In the genomic region with DNA sequence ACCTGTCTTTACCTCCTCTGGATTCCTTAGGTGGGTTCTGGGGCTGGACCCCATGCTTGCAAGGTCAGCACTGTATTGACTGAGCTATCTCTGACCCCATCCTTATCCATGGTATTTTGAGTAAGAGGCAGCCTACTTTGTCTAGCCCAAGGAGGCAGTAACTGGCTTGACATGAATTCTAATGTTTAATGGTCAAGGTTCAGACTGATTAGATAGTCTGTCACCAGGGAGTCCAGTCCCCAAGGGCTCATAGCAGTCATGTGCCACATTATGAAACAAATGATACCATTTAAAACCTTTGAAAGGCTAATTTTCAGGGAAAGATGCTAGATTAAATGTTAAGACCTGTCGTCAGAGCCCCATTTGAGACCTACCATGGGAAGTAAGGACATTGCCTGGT, we compare ENCODE assay signal across 23 mouse cellular contexts.
"Had no signal": no experiment of that assay in that cellular context is flagged by ENCODE, and none has a peak within 500 bp of the region (broad histone marks: within the 10 kb centered on the region; RNA-seq: fewer than 3 reads in every experiment).

No protein-coding gene starts in this region.

- H3K4me2 ChIP-seq: heart, embryonic 12.5 days; hindbrain, embryonic 13.5 days; hindbrain, embryonic 15.5 days; kidney, embryonic 15.5 days; limb, embryonic 12.5 days; liver, embryonic 11.5 days; liver, embryonic 13.5 days; liver, embryonic 15.5 days had no signal

- H3K36me3 ChIP-seq: heart, embryonic 10.5 days; heart, embryonic 12.5 days; hindbrain, embryonic 13.5 days; hindbrain, embryonic 15.5 days; kidney, embryonic 15.5 days; limb, embryonic 10.5 days; limb, embryonic 12.5 days; liver, embryonic 13.5 days; liver, embryonic 15.5 days had no signal

- H3K4me3 ChIP-seq: heart, embryonic 10.5 days; heart, embryonic 12.5 days; hindbrain, embryonic 13.5 days; hindbrain, embryonic 15.5 days; kidney, embryonic 15.5 days; layer of hippocampus, adult 2 months; left cerebral cortex, adult 2 months; limb, embryonic 10.5 days; limb, embryonic 12.5 days; liver, embryonic 13.5 days; liver, embryonic 15.5 days had no signal

- H3K9me3 ChIP-seq: heart, embryonic 10.5 days; heart, embryonic 12.5 days; hindbrain, embryonic 13.5 days; hindbrain, embryonic 15.5 days; kidney, embryonic 15.5 days; limb, embryonic 10.5 days; limb, embryonic 12.5 days; liver, embryonic 13.5 days; liver, embryonic 15.5 days had no signal

- ATAC-seq: forebrain, postnatal 0 days; hindbrain, postnatal 0 days had no signal

- H3K4me1 ChIP-seq: hindbrain, embryonic 13.5 days; hindbrain, embryonic 15.5 days; kidney, embryonic 15.5 days; liver, embryonic 13.5 days; liver, embryonic 15.5 days had no signal

- H3K27ac ChIP-seq: heart, embryonic 10.5 days; hindbrain, embryonic 13.5 days; hindbrain, embryonic 15.5 days; hindbrain, postnatal 0 days; kidney, embryonic 15.5 days; kidney, postnatal 0 days; layer of hippocampus, adult 2 months; left cerebral cortex, adult 2 months; limb, embryonic 10.5 days; limb, embryonic 12.5 days; liver, embryonic 13.5 days; liver, embryonic 15.5 days had no signal

- DNase-seq: forebrain, postnatal 0 days; gastrocnemius, postnatal 14 days; gastrocnemius, postnatal 36 days; heart, adult 18-20 months; heart, postnatal 10 days; kidney, adult 2 months; kidney, adult 9 months; kidney, postnatal 25 days; kidney, postnatal 4 days; liver, embryonic 13.5 days had no signal

- H3K27me3 ChIP-seq: heart, embryonic 12.5 days; hindbrain, embryonic 13.5 days; hindbrain, embryonic 15.5 days; kidney, embryonic 15.5 days; liver, embryonic 13.5 days; liver, embryonic 15.5 days had no signal

- H3K9ac ChIP-seq: forebrain, postnatal 0 days; heart, embryonic 12.5 days; hindbrain, embryonic 13.5 days; hindbrain, embryonic 15.5 days; kidney, embryonic 15.5 days; limb, embryonic 12.5 days; liver, embryonic 13.5 days; liver, embryonic 15.5 days had no signal
